10 mouse cellular contexts compared by ENCODE assay signal in genomic region chr12:31567535-31567934, GRCm38 (mm10). TPM values are rescaled to one million over a fixed set of nuclear protein-coding genes. Genes with fewer than 3 reads are reported as not detected.
A peak's percentile ranks its signal among the peaks of the same experiment; 100 is the strongest.
DNase-seq lines count a peak whose midpoint lies in the region; ATAC-seq and TF ChIP-seq lines count a peak whose summit lies in the region.
"Not testable (repeated sequence)": the region's sequence is repeated elsewhere in the genome, so short reads cannot be mapped to it uniquely, and the experiment has no call there.
"Had no signal": no experiment of that assay in that cellular context is flagged by ENCODE, and none has a peak within 500 bp of the region (broad histone marks: within the 10 kb centered on the region; RNA-seq: fewer than 3 reads in every experiment).

No protein-coding gene starts in this region.

- not testable (repeated sequence) for H3K9me3 ChIP-seq in embryonic facial prominence, embryonic 12.5 days; heart, embryonic 11.5 days (replicated peaks; ENCODE audit: control insufficient read depth, low read length); hindbrain, postnatal 0 days (ENCODE audit: low read length); liver, embryonic 13.5 days (replicated peaks); neural tube, embryonic 15.5 days (replicated peaks)

- H3K27ac ChIP-seq in embryonic facial prominence, embryonic 12.5 days; heart, embryonic 11.5 days (ENCODE audit: low read depth, low read length); hindbrain, postnatal 0 days; liver, embryonic 13.5 days; neural tube, embryonic 15.5 days (replicated peaks): not testable (repeated sequence)

- not testable (repeated sequence) for H3K4me1 ChIP-seq in embryonic facial prominence, embryonic 12.5 days; heart, embryonic 11.5 days (ENCODE audit: control insufficient read depth, insufficient read depth, low read length); hindbrain, postnatal 0 days (ENCODE audit: insufficient read depth, low read length); liver, embryonic 13.5 days (replicated peaks); neural tube, embryonic 15.5 days

- not testable (repeated sequence) for DNase-seq in hindbrain, postnatal 0 days (ENCODE audit: low spot score); liver, embryonic 13.5 days
- DNase-seq in kidney, postnatal 10 days = peak; percentile 31
- peak; percentile 11 to 24 for DNase-seq in lung, postnatal 4 days

- peak overlapping the region; percentile 41 for H3K4me2 ChIP-seq in embryonic facial prominence, embryonic 12.5 days (replicated peaks)
- H3K4me2 ChIP-seq in heart, embryonic 11.5 days = peak overlapping the region; percentile 49
- H3K4me2 ChIP-seq in hindbrain, postnatal 0 days (ENCODE audit: low read depth, low read length) = peak overlapping the region; percentile 36
- peak overlapping the region; percentile 54 for H3K4me2 ChIP-seq in liver, embryonic 13.5 days
- peak overlapping the region; percentile 48 for H3K4me2 ChIP-seq in neural tube, embryonic 15.5 days

- 17% methylated on average over 10 of the region's 10 CpGs for WGBS in embryonic facial prominence, embryonic 12.5 days
- 34% methylated on average over 10 of the region's 10 CpGs for WGBS in heart, embryonic 11.5 days (ENCODE audit: insufficient replicate concordance)
- 25% methylated on average over 10 of the region's 10 CpGs for WGBS in hindbrain, postnatal 0 days
- 26% methylated on average over 10 of the region's 10 CpGs for WGBS in liver, embryonic 13.5 days (ENCODE audit: insufficient replicate concordance)
- 24% methylated on average over 10 of the region's 10 CpGs for WGBS in neural tube, embryonic 15.5 days

- ATAC-seq in embryonic facial prominence, embryonic 12.5 days (ENCODE audit: insufficient number of reproducible peaks, insufficient read depth, low FRiP score, low TSS enrichment); heart, embryonic 11.5 days (replicated peaks; ENCODE audit: insufficient number of reproducible peaks, low FRiP score, low TSS enrichment); hindbrain, postnatal 0 days; liver, embryonic 13.5 days (ENCODE audit: low read depth); neural tube, embryonic 15.5 days (ENCODE audit: low FRiP score): not testable (repeated sequence)

- H3K36me3 ChIP-seq in embryonic facial prominence, embryonic 12.5 days; heart, embryonic 11.5 days (ENCODE audit: control insufficient read depth, insufficient read depth, low read length); hindbrain, postnatal 0 days (ENCODE audit: insufficient read depth, low read length); liver, embryonic 13.5 days; neural tube, embryonic 15.5 days: not testable (repeated sequence)

- not testable (repeated sequence) for H3K9ac ChIP-seq in embryonic facial prominence, embryonic 12.5 days; heart, embryonic 11.5 days (ENCODE audit: low read depth, low read length); hindbrain, postnatal 0 days (replicated peaks; ENCODE audit: low read length); liver, embryonic 13.5 days; neural tube, embryonic 15.5 days (replicated peaks)

- 0 out of 2 replicates have a peak overlapping the region, but pooled peaks have one; percentile 15 for H3K4me3 ChIP-seq in embryonic facial prominence, embryonic 12.5 days
- 0 out of 2 replicates have a peak overlapping the region, but pooled peaks have one; percentile 8 for H3K4me3 ChIP-seq in heart, embryonic 11.5 days (ENCODE audit: low read depth, low read length)
- peak overlapping the region; percentile 18; the same call in 1 of the 2 replicates for H3K4me3 ChIP-seq in hindbrain, postnatal 0 days (ENCODE audit: low read length)
- H3K4me3 ChIP-seq in liver, embryonic 13.5 days (replicated peaks) = peak overlapping the region; percentile 37
- peak overlapping the region; percentile 23 for H3K4me3 ChIP-seq in neural tube, embryonic 15.5 days (replicated peaks)

- TF ChIP-seq CTCF in hindbrain, postnatal 0 days (IDR thresholded peaks at IDR 0.05; ENCODE audit: low read depth) = not testable (repeated sequence)

- not testable (repeated sequence) for H3K27me3 ChIP-seq in embryonic facial prominence, embryonic 12.5 days; heart, embryonic 11.5 days (ENCODE audit: control insufficient read depth, insufficient read depth, low read length); hindbrain, postnatal 0 days (ENCODE audit: insufficient read depth, low read length); liver, embryonic 13.5 days; neural tube, embryonic 15.5 days (replicated peaks)

RNA-seq across cellular contexts. Expression of gene Slc26a4, which starts 7.8 kb away (rescaled TPM):
- polyA plus RNA-seq in embryonic facial prominence, embryonic 12.5 days (2016; fragmentation: Nextera tagmentation; extraction: Ambion mirVana) = 0.17 and 0.28 TPM in 2 replicates
- polyA plus RNA-seq in heart, embryonic 11.5 days (2014; fragmentation: Nextera tagmentation; extraction: Ambion mirVana) = 0.19 TPM in 1 of 2 replicates, not detected in the other
- not detected in 2 replicates for total RNA-seq in hindbrain, postnatal 0 days (2014; rRNA removed)
- polyA plus RNA-seq in hindbrain, postnatal 0 days (2015; fragmentation: Nextera tagmentation; extraction: Ambion mirVana) = 0.04 and 0.09 TPM in 2 replicates
- not detected in 2 replicates for polyA plus RNA-seq in liver, embryonic 13.5 days (2015; fragmentation: Nextera tagmentation; extraction: Ambion mirVana)
- polyA plus RNA-seq in neural tube, embryonic 15.5 days (2015; fragmentation: Nextera tagmentation; extraction: Ambion mirVana) = 0.08 TPM in 1 of 2 replicates, not detected in the other
- total RNA-seq: gastrocnemius, adult 18-20 months; megakaryocyte-erythroid progenitor cell, adult 5-6 weeks had no signal
- polyA plus RNA-seq: urinary bladder, adult 2 months had no signal
